Mouse (Mus musculus): ENCODE measurements around the gene Bace1. TPM values are rescaled to one million over a fixed set of nuclear protein-coding genes. Genes with fewer than 3 reads are reported as not detected.

The Bace1 gene
- total RNA-seq (2021) = 10 to 100 TPM; 37.5 to 47.4 TPM
- long read RNA-seq, experiment 1, full-length matches to known transcripts = 5 of 44 reads
- long read RNA-seq, experiment 1, partial matches to known transcripts = 1 of 44 reads
- long read RNA-seq, experiment 1, other reads (novel, unspliced or antisense) = 38 of 44 reads
- long read RNA-seq, experiment 2, full-length matches to known transcripts = 18 of 93 reads
- long read RNA-seq, experiment 2, partial matches to known transcripts = 4 of 93 reads
- long read RNA-seq, experiment 2, other reads (novel, unspliced or antisense) = 71 of 93 reads

DNA sequence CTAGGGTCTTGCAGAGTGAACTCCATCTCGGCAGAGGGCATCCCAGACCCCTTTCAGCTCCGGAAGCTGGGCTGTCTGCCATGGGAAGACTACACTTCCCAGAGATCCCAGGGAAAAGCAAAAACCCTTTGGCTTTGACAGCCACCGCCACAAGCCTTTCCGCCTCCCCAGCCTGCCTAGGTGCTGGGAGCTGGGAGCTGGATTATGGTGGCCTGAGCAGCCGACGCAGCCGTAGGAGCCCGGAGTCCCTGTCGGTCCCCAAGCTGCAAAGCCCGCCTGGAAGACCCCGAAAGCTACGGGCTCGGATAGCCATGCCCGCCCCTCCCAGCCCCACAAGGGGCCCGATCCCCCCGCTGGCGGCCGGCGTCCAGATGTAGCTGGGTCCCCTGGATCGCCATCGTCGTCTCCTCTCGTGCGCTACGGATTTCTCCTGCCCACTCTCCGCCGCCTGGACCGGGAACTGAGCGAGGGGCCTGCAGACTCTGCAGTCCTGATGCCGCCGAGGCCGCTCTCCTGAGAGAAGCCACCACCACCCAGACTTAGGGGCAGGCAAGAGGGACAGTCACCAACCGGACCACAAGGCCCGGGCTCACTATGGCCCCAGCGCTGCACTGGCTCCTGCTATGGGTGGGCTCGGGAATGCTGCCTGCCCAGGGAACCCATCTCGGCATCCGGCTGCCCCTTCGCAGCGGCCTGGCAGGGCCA, at the start of gene Bace1:
TSS of gene Bace1 (plus strand) at position 147 of the 705 bp plus-strand sequence.
- DNase-seq = peak; percentile 70 to 75
- intact Hi-C loops (cut with DNase I) = no loop called here

DNA sequence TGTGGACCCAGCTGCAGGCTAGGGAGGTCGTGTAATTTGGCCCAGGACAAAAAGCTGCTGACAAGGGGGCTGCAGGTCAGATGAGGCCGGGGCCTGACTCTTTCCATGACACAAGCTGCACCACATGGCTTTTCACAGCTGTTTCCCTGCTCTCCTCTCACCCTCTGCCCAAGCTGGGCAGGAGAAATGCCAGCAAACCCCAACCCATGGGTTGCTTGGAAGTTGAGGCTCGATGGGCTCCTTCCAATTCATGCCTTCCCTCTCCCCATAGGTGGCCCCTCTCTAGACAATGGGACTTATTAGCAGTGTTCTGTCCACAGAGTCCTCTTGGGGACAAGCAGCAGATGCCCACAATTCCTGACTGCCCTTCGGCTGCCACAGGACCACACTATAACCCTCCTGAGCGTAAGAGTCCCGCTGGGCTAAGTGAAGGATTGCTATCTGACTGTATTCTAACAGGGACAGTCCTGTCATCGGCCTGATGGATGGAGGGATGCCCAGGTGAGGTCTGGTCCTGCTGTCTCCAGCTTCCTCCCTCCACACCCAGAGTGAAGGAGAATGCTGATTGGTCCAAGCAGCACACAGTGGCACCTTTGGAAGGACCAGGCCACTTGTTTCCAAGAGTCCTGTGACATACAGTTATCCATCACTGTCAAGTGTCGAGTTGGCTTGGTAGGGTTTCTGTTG, 46.8 kb upstream of the Bace1 start:
- intact Hi-C loops (cut with DNase I) = no loop called here
- no peak for DNase-seq

DNA sequence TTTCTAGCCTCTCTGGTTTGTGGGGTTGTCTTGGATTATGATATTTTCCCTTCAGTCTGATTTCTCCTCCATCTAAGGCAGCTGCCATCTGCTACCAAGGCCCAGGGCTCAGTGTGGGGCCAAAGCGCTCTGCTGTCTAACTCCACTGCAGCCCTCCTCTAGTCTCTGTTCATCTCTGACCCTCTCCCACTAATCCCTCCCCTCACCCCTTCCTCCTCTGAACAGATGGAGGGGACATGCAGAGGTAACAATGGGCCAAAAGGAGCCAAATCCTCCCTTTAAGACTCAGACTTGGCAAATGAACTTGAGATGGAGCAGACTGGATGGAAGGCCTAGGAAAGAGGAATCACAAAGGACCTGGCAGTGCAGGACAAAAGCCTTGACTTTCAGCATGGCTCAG, 46.1 kb upstream of the Bace1 start:
- no peak for DNase-seq
- intact Hi-C loops (cut with DNase I) = no loop called here

DNA sequence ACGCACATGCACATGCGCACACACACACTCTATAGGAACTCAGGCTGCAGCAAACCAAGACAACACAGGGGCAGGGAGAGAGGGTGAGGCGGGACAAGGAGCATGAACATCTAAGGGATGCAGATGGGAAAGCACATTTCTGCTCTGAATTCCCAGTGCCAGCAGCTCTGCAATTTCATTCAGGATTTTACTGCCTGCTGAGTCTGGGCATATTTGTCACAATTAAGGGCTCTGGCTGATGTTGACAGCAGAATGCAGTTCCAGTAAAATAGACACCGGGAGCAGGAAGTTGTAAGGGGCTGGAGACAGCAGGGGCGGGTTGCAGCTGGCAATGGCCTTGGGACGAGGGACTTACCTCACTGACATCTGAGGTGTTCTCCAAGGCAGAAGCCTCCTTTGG, 44.7 kb upstream of the Bace1 start:
- intact Hi-C loops (cut with DNase I) = no loop called here
- DNase-seq = no peak

GRCm38 (mm10) chr9:45795722-45796121, 42.7 kb upstream of the Bace1 start:
- intact Hi-C loops (cut with DNase I) = no loop called here
- peak in 1 of 2 experiments; percentile 33 for DNase-seq

- intact Hi-C loops (cut with DNase I) = no loop called here
- no peak for DNase-seq
Observed at GRCm38 (mm10) chr9:45797271-45797670, 41.1 kb upstream of the Bace1 start.

DNA sequence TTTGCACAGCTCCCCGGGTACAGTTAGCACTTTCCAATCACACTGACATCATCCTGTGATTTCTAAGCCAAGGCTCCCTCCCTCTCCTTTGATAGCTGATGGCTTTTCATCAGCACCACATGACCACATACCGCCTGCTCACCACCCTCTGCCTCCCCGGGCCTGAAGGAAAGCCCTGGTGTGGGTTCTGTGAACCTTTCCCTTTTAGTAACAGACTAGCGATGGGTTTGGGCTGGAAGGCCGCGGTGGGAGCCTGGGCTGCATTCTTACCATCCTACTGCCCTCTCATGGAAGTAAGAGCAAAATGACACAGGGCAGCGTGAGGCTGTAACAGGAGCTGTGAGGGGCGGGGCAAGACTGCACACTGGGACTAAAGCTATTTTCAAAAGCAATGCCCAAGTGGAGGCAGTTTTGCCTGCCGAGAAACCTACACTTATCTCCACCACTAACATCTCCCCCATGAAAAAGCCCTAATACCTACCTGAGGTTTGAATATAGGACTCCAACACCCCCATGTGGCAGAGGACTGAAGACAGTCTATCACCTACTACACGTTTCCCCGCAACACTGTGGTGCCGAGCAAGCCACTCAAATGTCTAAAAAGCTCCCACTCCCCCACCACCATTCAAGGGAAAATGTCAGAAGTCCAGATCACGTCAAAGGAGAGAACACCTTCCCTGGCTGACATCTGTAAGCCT, 39.8 kb upstream of the Bace1 start:
- DNase-seq = no peak
- intact Hi-C loops (cut with DNase I) = no loop called here

- intact Hi-C loops (cut with DNase I) = no loop called here
- no peak for DNase-seq
Observed at GRCm38 (mm10) chr9:45799402-45799801, 39.0 kb upstream of the Bace1 start.

- DNase-seq = no peak
- intact Hi-C loops (cut with DNase I) = no loop called here
Observed at GRCm38 (mm10) chr9:45803070-45803774, 35.2 kb upstream of the Bace1 start.

GRCm38 (mm10) chr9:45806847-45807246, 31.5 kb upstream of the Bace1 start:
- DNase-seq = no peak
- intact Hi-C loops (cut with DNase I) = no loop called here

- no peak for DNase-seq
- intact Hi-C loops (cut with DNase I) = no loop called here
Observed at GRCm38 (mm10) chr9:45807337-45807736, 31.0 kb upstream of the Bace1 start.

GRCm38 (mm10) chr9:45807761-45808160, 30.6 kb upstream of the Bace1 start:
- no peak for DNase-seq
- intact Hi-C loops (cut with DNase I) = no loop called here

DNA sequence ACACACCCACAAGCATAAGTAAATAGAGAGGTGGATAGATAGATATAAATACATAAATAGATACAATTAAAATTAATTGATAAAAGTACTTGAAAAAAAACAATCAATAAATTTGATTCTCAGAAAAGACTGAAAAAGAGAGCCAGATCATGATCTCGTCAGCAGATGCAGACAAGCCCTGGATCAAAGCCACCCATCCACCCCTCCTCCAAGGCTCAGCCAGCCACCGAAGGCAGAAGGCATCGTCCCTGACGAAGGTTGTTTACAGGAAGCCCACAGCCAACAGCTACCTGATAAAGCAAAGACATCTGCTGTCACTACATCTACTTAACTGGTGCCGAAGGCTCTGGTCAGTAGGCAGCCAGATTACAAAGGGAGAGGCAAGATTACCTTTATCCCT, 26.4 kb upstream of the Bace1 start:
- DNase-seq = no peak
- intact Hi-C loops (cut with DNase I) = no loop called here

GRCm38 (mm10) chr9:45815113-45815512, 23.3 kb upstream of the Bace1 start:
- intact Hi-C loops (cut with DNase I) = no loop called here

GRCm38 (mm10) chr9:45815525-45815924, 22.9 kb upstream of the Bace1 start:
- no peak for DNase-seq
- intact Hi-C loops (cut with DNase I) = no loop called here

More at GRCm38 (mm10) chr9:45815113-45815512, 23.3 kb upstream of the Bace1 start:
- DNase-seq = no peak

DNA sequence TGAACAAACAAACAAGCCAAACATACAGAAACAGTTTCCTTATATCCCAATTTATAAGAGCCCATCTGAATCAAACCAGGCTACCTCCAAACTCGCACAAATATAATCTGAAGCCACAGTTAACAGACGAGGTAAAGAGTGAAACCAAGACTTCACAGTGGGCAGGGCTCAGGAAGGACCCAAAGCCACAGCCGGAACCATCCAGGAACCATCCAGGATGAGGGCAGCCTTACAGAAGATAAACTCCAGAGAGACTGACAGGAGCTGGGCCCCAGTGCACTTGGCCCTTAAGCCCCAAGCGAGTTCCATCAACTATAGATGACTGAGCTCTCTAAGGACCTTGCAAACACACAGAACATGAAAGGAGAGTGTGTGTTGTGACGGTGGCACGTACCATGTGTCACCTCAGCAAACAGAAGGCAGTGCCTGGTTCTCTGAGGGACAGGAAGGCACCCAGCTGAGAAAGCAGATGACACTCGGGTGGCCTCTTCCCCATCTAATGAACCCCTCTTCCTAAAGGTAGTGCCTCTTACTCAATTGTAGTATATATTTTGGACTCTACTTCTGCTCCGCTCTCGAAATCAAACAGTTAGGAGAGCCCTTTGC, 19.9 kb upstream of the Bace1 start:
- no peak for DNase-seq
- intact Hi-C loops (cut with DNase I) = no loop called here

- intact Hi-C loops (cut with DNase I) = loop anchor here (5.0 kb wide), 1 partner anchor 50 kb away; no protein-coding TSS in a partner anchor
- peak in 1 of 2 experiments; percentile 26 for DNase-seq
Observed at GRCm38 (mm10) chr9:45827663-45828290, 10.6 kb upstream of the Bace1 start.

GRCm38 (mm10) chr9:45828291-45828963, 10.0 kb upstream of the Bace1 start, which contains the start of gene Cep164:
TSS of gene Cep164 (minus strand) at chr9:45828691.
- intact Hi-C loops (cut with DNase I) = loop anchor here (5.0 kb wide), 1 partner anchor 49 kb away; no protein-coding TSS in a partner anchor
- DNase-seq = peak; percentile 78 to 83

All from gastrocnemius, postnatal 36 days (tissue).